Mouse (Mus musculus) CD4-positive helper T cell, adult 2 months (primary cell): ENCODE measurements around the gene Pdia2.
A peak's percentile ranks its signal among the peaks of the same experiment; 100 is the strongest.

Experiments used
- DNase-seq: peaks from one replicate; pipeline ENCODE4 v3.0.0-alpha.2; 2012; ENCODE audit warnings: low read depth, missing footprints, low spot score

Pdia2 gene

GRCm38 (mm10) chr17:26198892-26199291, at the start of gene Pdia2:
Gene Pdia2, minus strand, starts transcription at chr17:26199087.
- no peak for DNase-seq

GRCm38 (mm10) chr17:26244101-26244841, 45.4 kb upstream of the Pdia2 start, which contains the start of gene Fam234a:
Gene Fam234a, minus strand, starts transcription at chr17:26244242.
- peak; percentile 95 for DNase-seq

- peak; percentile 80 for DNase-seq
These were observed 44.7 kb upstream of the Pdia2 start for GRCm38 (mm10) chr17:26243471-26244100.

- no peak for DNase-seq
These were observed 42.1 kb upstream of the Pdia2 start for GRCm38 (mm10) chr17:26240990-26241389.

- peak; percentile 40 for DNase-seq
These were observed 41.4 kb upstream of the Pdia2 start for GRCm38 (mm10) chr17:26240120-26240790.

- no peak for DNase-seq
These were observed 40.7 kb upstream of the Pdia2 start for GRCm38 (mm10) chr17:26239551-26239950.

GRCm38 (mm10) chr17:26237667-26238066, 38.8 kb upstream of the Pdia2 start:
- DNase-seq, result peak; percentile 21

GRCm38 (mm10) chr17:26235077-26235815, 36.4 kb upstream of the Pdia2 start:
- DNase-seq, result no peak

GRCm38 (mm10) chr17:26234386-26234785, 35.5 kb upstream of the Pdia2 start:
- peak; percentile 52 for DNase-seq

- peak; percentile 30 for DNase-seq
These were observed 34.0 kb upstream of the Pdia2 start for GRCm38 (mm10) chr17:26232863-26233262.

- no peak for DNase-seq
These were observed 32.3 kb upstream of the Pdia2 start for GRCm38 (mm10) chr17:26231156-26231555.

GRCm38 (mm10) chr17:26229776-26230175, 30.9 kb upstream of the Pdia2 start:
- DNase-seq, result no peak

GRCm38 (mm10) chr17:26225150-26225549, 26.3 kb upstream of the Pdia2 start:
- DNase-seq, result no peak

GRCm38 (mm10) chr17:26221508-26221907, 22.6 kb upstream of the Pdia2 start:
- no peak for DNase-seq

GRCm38 (mm10) chr17:26212681-26213080, 13.8 kb upstream of the Pdia2 start:
- DNase-seq, result no peak

GRCm38 (mm10) chr17:26212241-26212640, 13.4 kb upstream of the Pdia2 start:
- DNase-seq, result no peak

- no peak for DNase-seq
These were observed 8.8 kb upstream of the Pdia2 start, which contains the start of gene Arhgdig for GRCm38 (mm10) chr17:26207686-26208085. Gene Arhgdig, minus strand, starts transcription at chr17:26207786.

- no peak for DNase-seq
These were observed 7.5 kb upstream of the Pdia2 start for GRCm38 (mm10) chr17:26206392-26206791.

GRCm38 (mm10) chr17:26204766-26205165, 5.9 kb upstream of the Pdia2 start:
- no peak for DNase-seq

- peak; percentile 54 for DNase-seq
These were observed 4.5 kb upstream of the Pdia2 start for GRCm38 (mm10) chr17:26203321-26203811.

- DNase-seq, result peak; percentile 62
These were observed 3.9 kb upstream of the Pdia2 start, which contains the start of gene Rgs11 for GRCm38 (mm10) chr17:26202737-26203136. Gene Rgs11, plus strand, starts transcription at chr17:26202951.
